Mouse (Mus musculus) small intestine, adult 2 months (tissue): Measurements from ENCODE around the gene Bnipl. TPM values are rescaled to one million over a fixed set of nuclear protein-coding genes. Genes with fewer than 3 reads are reported as not detected.

Source experiments
- H3K27ac ChIP-seq: fragments of 200-500 bp; 2 replicates; pipeline ENCODE4 v1.5.1; 2012; ENCODE audit warnings: low read depth, low read length, control low read depth, inconsistent platforms; ENCODE audit not compliant: insufficient read depth
- H3K27me3 ChIP-seq: fragments of 200-500 bp; 2 replicates; pipeline ENCODE4 v1.6.1; 2012; ENCODE audit warnings: mild to moderate bottlenecking, moderate library complexity, low read length, inconsistent platforms; ENCODE audit not compliant: control insufficient read depth, insufficient read depth
- H3K36me3 ChIP-seq: fragments of 200-500 bp; 2 replicates; pipeline ENCODE4 v1.6.1; 2012; ENCODE audit warnings: mild to moderate bottlenecking, low read length, control low read depth, inconsistent platforms; ENCODE audit not compliant: control insufficient read depth, insufficient read depth
- H3K4me1 ChIP-seq: fragments of 200-500 bp; 2 replicates; pipeline ENCODE4 v1.6.1; 2012; ENCODE audit warnings: low read length, inconsistent platforms, mixed read lengths; ENCODE audit not compliant: control insufficient read depth, insufficient read depth, insufficient read length
- H3K4me3 ChIP-seq: fragments of 200-500 bp; 2 replicates; pipeline ENCODE4 v1.5.1; 2012; ENCODE audit warnings: low read depth, mild to moderate bottlenecking, control low read depth, inconsistent platforms, low read length, moderate library complexity
- CTCF ChIP-seq: fragments of 200-500 bp; IDR thresholded peaks from 2 replicates; pipeline ENCODE4 v1.5.1; 2012; ENCODE audit warnings: low read depth, mild to moderate bottlenecking, control low read depth, inconsistent platforms, low read length, moderate library complexity, mixed read lengths; ENCODE audit not compliant: insufficient replicate concordance, insufficient read length; ENCODE audit errors: extremely low read depth
- POLR2A ChIP-seq: fragments of 200-500 bp; IDR thresholded peaks from 2 replicates; pipeline ENCODE4 v1.6.1; 2012; ENCODE audit warnings: low read depth, mild to moderate bottlenecking, control low read depth, inconsistent platforms, low read length, moderate library complexity
- WGBS: fragments of 180-500 bp; shearing (Covaris S2); methylation state at CpG from one replicate; pipeline ENCODE4 v1.1.7; 2018; 5-methylcytosine and 5-hydroxymethylcytosine counted together
- polyA plus RNA-seq: library from polyadenylated mRNA; depleted of rRNA; stranded (reverse); fragments of >200 nt; gene quantifications from 2 replicates; pipeline ENCODE4 v1.2.3, GENCODE M21; 2012

Bnipl gene
- polyA plus RNA-seq, 1 experiment: 0.16 TPM

DNA sequence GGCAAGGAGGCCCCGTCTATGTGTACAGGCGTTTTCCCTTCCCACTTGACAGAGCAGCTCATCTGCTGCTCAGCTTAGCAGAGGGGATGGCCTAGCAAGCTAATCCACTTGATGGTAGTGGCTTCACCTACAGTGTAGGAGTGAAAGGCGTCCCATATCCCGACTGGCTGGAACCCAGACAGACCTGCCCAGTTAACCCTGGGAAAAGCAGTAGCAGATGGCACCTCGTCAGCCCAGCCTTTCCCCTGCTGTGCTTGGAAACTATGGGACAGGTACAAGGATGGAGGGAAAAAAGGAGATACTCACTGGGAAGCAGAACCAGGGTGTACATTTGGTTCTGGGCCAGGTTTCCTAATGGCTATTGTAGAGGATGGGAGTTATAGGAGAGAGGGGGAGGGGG, 632 bp downstream of the Bnipl start:
- Histone ChIP-seq H3K4me3 (no peak overlapping the region), H3K27ac (no peak overlapping the region), H3K36me3 (peaks cover 8% of the 10 kb centered on the region; the same call in 1 of the 2 replicates), H3K4me1 (no peaks in the 10 kb centered on the region), H3K27me3 (no peaks in the 10 kb centered on the region)
- WGBS: 82% methylated on average over 5 of the region's 5 CpGs
- no peak for TF ChIP-seq POLR2A
- TF ChIP-seq CTCF: no peak

DNA sequence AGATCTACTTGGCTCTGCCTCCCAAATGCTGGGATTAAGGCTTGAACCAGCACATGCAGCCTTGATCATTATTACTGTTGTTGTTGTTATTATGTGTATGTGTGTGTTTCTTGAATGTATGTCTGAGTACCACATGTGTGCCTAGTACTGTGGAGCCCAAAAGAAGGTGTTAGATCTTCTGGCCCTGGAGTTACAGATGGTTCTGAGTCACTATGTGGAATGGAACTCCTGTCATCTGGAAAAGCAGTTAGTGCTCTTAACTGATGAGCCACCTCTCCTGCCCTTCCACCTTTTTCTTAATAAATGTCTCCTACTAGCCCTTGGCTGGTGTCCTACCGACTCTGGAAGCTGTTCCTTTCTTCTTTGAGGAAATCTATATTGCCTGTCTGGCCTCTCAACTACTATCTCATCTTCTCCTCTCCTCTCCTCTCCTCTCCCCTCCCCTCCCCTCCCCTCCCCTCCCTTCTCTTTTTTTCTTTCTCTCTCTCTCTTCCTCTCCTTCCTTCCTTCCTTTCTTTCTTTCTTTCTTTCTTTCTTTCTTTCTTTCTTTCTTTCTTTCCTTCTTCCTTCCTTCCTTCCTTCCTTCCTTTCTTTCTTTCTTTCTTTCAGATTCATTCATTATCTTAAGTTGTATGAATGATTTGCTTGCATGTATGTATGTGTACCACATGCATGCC, 3.2 kb downstream of the Bnipl start:
- no peak for TF ChIP-seq CTCF
- no peak for TF ChIP-seq POLR2A
- H3K4me1 ChIP-seq: no peaks in the 10 kb centered on the region
- no peak overlapping the region for H3K4me3 ChIP-seq
- no peaks in the 10 kb centered on the region for H3K36me3 ChIP-seq
- H3K27me3 ChIP-seq: no peaks in the 10 kb centered on the region
- H3K27ac ChIP-seq: no peak overlapping the region
- WGBS: 42% methylated on average over 1 of the region's 1 CpGs

DNA sequence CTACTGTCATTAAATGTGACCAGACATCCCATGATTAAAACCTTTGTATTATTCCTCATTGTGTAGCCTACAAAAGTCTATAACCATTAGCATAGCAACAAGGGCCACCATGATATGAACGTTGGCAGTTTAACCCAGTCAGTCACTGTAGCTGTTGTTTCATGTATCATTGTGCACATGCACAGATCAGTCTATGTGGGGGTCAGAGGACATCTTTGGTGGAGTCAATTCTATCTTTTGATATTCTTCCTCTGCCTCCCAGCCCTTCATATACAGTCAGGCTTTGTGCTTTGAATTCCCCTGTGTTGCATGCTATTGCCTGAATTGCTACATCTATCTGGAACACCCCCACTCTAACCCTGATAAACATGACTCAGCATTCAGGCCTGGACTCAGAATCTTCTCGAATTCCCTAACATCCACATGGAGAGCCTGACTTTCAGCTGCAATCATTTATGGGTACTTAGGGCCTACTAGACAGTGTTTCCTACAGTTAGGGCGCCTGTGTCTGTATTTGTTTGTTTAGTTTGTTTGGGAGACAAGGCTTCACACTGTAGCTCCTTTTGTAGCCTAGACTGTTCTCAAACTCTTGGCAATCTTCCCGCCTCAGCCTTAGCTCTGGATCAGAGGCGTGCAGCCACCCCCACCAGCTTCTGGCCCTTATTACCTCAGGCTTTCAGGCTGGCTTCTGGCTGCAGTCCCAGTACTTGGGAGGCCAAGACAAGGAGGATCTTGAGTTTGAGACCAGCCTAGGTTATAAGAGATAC, 4.3 kb downstream of the Bnipl start:
- H3K4me3 ChIP-seq: no peak overlapping the region
- H3K27me3 ChIP-seq: no peaks in the 10 kb centered on the region
- TF ChIP-seq CTCF (no peak), POLR2A (no peak)
- no peak overlapping the region for H3K27ac ChIP-seq
- H3K36me3 ChIP-seq: no peaks in the 10 kb centered on the region
- H3K4me1 ChIP-seq: no peaks in the 10 kb centered on the region
- 58% methylated on average over 5 of the region's 5 CpGs for WGBS

DNA sequence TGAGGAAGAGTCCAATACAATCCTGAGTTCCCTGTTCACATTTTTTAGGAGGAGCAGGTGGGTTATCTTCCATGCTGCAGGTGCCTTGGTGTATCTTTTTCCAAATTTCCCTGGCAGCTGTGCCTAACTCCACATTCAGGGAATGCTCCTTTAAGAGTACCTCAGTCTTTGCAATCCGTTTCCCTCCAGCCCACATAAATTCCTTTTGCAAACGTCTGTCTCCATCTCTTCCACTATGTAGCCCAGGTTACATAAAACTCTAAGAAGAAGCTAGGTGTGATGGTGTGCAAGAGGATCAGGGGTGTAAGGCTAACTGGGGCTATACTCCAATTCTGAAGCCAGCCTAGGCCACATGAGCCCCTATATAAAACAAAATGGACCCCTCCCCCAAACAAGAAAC, 7.9 kb downstream of the Bnipl start:
- Histone ChIP-seq H3K36me3 (no peaks in the 10 kb centered on the region), H3K27ac (no peak overlapping the region), H3K4me3 (no peak overlapping the region), H3K27me3 (no peaks in the 10 kb centered on the region), H3K4me1 (no peaks in the 10 kb centered on the region)
- TF ChIP-seq POLR2A (no peak), CTCF (no peak)
- 76% methylated on average over 2 of the region's 2 CpGs for WGBS

DNA sequence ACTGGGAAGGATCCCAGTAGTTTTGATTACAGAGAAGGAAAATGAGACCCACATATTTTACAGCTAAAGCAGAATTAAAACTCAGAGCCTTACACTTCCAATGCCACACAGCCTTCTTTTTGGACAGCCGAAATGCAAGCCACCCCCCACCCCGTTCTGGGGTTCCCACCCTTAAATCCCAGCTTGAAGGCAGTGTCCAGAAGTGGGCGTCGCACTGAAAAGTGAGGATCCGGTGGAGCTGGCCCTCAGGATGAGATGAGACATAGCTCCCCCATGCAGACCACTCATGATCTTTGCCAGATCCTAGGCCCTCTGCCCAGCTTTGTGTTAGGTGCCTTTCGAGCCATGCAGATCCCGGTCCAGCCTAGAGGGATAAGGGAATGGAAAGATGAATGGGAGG, 9.5 kb downstream of the Bnipl start, which contains the start of gene Gm128:
TSS of gene Gm128 (minus strand) at position 101 of the 400 bp plus-strand sequence.
- Histone ChIP-seq H3K36me3 (peaks cover 3% of the 10 kb centered on the region; the same call in 1 of the 2 replicates), H3K27ac (no peak within 1 kb of the TSS), H3K4me1 (no peaks in the 10 kb centered on the region), H3K27me3 (no peaks in the 10 kb centered on the region), H3K4me3 (no peak within 1 kb of the TSS)
- WGBS: 83% methylated on average over 7 of the region's 7 CpGs
- no peak for TF ChIP-seq POLR2A
- TF ChIP-seq CTCF: no peak

DNA sequence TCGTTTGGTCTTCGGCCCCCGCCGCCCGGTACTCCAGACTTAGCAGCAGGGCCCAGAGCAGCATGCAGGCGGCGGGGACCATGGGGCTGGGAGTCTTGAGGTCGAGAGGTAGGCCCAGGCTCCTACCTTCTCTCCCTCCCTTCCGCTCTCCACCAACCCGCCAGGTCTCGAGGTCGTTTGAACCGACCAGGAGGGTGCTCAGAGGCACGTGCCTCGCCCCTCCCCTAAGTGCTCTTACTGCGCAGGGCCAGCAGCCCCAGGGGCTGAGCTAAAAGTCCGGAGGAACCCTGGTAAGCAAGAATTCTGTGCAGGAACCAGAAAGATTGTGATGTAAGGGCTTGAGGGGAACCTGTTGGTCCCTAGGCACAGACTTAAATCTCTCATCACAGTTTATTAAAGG, 10.1 kb downstream of the Bnipl start:
- no peak overlapping the region for H3K4me3 ChIP-seq
- H3K27ac ChIP-seq: no peak overlapping the region
- TF ChIP-seq POLR2A: no peak
- no peak for TF ChIP-seq CTCF
- no peaks in the 10 kb centered on the region for H3K27me3 ChIP-seq
- WGBS: 52% methylated on average over 17 of the region's 17 CpGs
- H3K36me3 ChIP-seq: peaks cover 8% of the 10 kb centered on the region
- no peaks in the 10 kb centered on the region for H3K4me1 ChIP-seq

DNA sequence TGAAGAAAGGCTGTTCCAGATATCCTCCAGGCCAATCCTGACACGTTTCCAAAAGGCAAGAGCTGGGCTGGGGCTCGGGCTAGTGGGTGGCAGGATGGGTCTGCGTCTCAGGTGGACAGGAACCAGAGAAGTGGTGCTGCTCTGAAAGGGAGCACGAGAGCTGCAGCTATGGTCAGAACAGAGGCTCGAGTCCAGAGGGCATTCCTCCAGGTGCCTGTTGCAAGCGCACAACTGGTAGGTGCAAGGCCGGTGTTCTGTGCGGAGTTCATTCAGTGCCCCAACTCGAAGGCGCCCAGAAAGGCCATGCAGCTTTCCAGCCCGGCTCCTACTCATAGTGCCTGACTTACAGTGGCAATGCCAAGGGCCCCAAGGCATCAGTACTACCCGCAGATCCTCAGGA, 11.0 kb downstream of the Bnipl start:
- H3K36me3 ChIP-seq: peaks cover 17% of the 10 kb centered on the region
- TF ChIP-seq POLR2A (no peak), CTCF (no peak)
- H3K27me3 ChIP-seq: no peaks in the 10 kb centered on the region
- no peaks in the 10 kb centered on the region for H3K4me1 ChIP-seq
- H3K27ac ChIP-seq: no peak overlapping the region
- WGBS: 79% methylated on average over 12 of the region's 12 CpGs
- no peak overlapping the region for H3K4me3 ChIP-seq
